Mouse (Mus musculus) CD8-positive naive resting alpha-beta T cell, adult 2 months (primary cell): ENCODE measurements at regions not wholly inside any gene's neighbourhood (a gene's known extent, or its start where the extent isn't known, plus 50 kb on each side); places are given as distances from the start of the nearest gene placed in this dataset.

ENCODE experiments used
- DNase-seq, 2 experiments: peaks; one replicate each; pipeline ENCODE4 v3.0.0; 2022; ENCODE audit warnings: low read depth in 2 of 2, low spot score in 2 of 2

DNA sequence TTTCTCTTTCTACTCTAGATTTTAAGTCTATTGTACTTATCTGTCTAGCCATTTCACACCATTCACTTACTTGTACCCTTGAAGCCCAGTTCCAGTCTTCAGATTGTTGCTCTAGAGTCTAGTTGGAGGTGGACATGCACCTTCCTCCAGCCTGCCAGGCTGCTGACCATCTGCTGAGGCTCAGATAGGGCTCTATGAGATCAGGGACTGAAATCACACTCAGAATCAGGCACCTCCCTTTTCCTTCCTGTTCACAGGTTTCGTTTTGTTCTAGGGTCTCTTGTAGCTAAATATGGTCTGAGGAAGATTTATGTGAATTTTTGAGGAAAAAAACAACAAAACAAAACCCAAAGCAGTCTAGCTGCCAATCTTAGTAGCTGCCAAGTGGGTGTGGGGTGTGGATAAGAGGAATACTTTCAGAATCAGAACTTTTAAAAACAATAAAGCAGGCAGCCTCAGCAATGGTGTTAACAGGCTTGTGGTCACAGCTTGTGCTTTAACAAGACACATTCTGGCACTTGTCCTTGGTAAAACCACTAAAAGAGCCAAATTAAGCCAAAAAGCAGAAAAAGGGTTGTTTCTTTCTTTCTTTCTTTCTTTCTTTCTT, 225.9 kb upstream of the Gvin1 start:
- DNase-seq: peak; percentile 8 to 25
